In genomic region chr6:125236341-125236740, GRCm38 (mm10) we compare ENCODE assay signal across 31 mouse cellular contexts. TPM values are rescaled to one million over a fixed set of nuclear protein-coding genes. Genes with fewer than 3 reads are reported as not detected.
DNase-seq lines count a peak whose midpoint lies in the region; ATAC-seq and TF ChIP-seq lines count a peak whose summit lies in the region.
"Had no signal": no experiment of that assay in that cellular context is flagged by ENCODE, and none has a peak within 500 bp of the region (broad histone marks: within the 10 kb centered on the region; RNA-seq: fewer than 3 reads in every experiment).

No protein-coding gene starts in this region.

- no peak overlapping the region for H3K9ac ChIP-seq in heart, embryonic 15.5 days
- no peak overlapping the region for H3K9ac ChIP-seq in heart, adult 2 months (ENCODE audit: low read depth, low read length)
- H3K9ac ChIP-seq: intestine, embryonic 15.5 days; liver, postnatal 0 days had no signal

- no peaks in the 10 kb centered on the region for H3K27me3 ChIP-seq in heart, embryonic 15.5 days
- H3K27me3 ChIP-seq in heart, adult 2 months (ENCODE audit: control insufficient read depth, insufficient read depth, low read length): no peaks in the 10 kb centered on the region
- no peaks in the 10 kb centered on the region for H3K27me3 ChIP-seq in megakaryocyte, embryonic 14.5 days (replicated peaks)
- H3K27me3 ChIP-seq in small intestine, adult 2 months (ENCODE audit: control insufficient read depth, insufficient read depth, low read length): no peaks in the 10 kb centered on the region
- H3K27me3 ChIP-seq: CH12.LX; embryonic facial prominence, embryonic 12.5 days; intestine, embryonic 15.5 days; Patski had no signal

- TF ChIP-seq POLR2A in heart, adult 2 months (IDR thresholded peaks at IDR 0.05; ENCODE audit: insufficient read depth, low read depth, low read length): no peak
- no peak for TF ChIP-seq POLR2A in bone marrow, adult 2 months (IDR thresholded peaks at IDR 0.05; ENCODE audit: borderline replicate concordance, control insufficient read depth, low read depth, low read length)
- TF ChIP-seq POLR2A in small intestine, adult 2 months (IDR thresholded peaks at IDR 0.05; ENCODE audit: low read depth, low read length): no peak

- TF ChIP-seq CTCF in heart, adult 2 months (IDR thresholded peaks at IDR 0.05): no peak
- TF ChIP-seq CTCF in bone marrow, adult 2 months (IDR thresholded peaks at IDR 0.05; ENCODE audit: control insufficient read depth, insufficient read depth, low read length): no peak
- TF ChIP-seq CTCF in small intestine, adult 2 months (IDR thresholded peaks at IDR 0.05; ENCODE audit: extremely low read depth, insufficient read length, insufficient replicate concordance, low read depth, low read length): no peak

- no peaks in the 10 kb centered on the region for H3K36me3 ChIP-seq in heart, embryonic 15.5 days
- H3K36me3 ChIP-seq in heart, adult 2 months (ENCODE audit: control insufficient read depth, insufficient read depth, low read length): no peaks in the 10 kb centered on the region; the same call in 1 of the 2 replicates
- H3K36me3 ChIP-seq in megakaryocyte, embryonic 14.5 days (replicated peaks; ENCODE audit: low read length): peaks cover 68% of the 10 kb centered on the region
- H3K36me3 ChIP-seq in small intestine, adult 2 months (ENCODE audit: control insufficient read depth, insufficient read depth, low read length): no peaks in the 10 kb centered on the region
- H3K36me3 ChIP-seq: embryonic facial prominence, embryonic 12.5 days; hindbrain, embryonic 10.5 days; intestine, embryonic 15.5 days had no signal

- peaks cover 29% of the 10 kb centered on the region for H3K4me1 ChIP-seq in heart, embryonic 15.5 days (replicated peaks)
- H3K4me1 ChIP-seq in heart, adult 2 months (ENCODE audit: control insufficient read depth, insufficient read depth, low read length): peaks cover 11% of the 10 kb centered on the region
- H3K4me1 ChIP-seq in megakaryocyte, embryonic 14.5 days: peaks cover 84% of the 10 kb centered on the region
- H3K4me1 ChIP-seq in bone marrow, adult 2 months (ENCODE audit: control insufficient read depth, insufficient read depth, low read length): peaks cover 5% of the 10 kb centered on the region
- peaks cover 16% of the 10 kb centered on the region; the same call in 1 of the 2 replicates for H3K4me1 ChIP-seq in small intestine, adult 2 months (ENCODE audit: control insufficient read depth, insufficient read depth, insufficient read length, low read length)

- intact Hi-C loops in heart, adult 2 months (cut with DNase I): no loop called here

- WGBS in heart, embryonic 15.5 days: 66% methylated on average over 6 of the region's 6 CpGs
- 93% methylated on average over 6 of the region's 6 CpGs for WGBS in heart, adult 2 months
- WGBS in bone marrow, adult 2 months: 25% methylated on average over 6 of the region's 6 CpGs
- 78% methylated on average over 6 of the region's 6 CpGs for WGBS in small intestine, adult 2 months

- no peak overlapping the region for H3K27ac ChIP-seq in heart, embryonic 15.5 days
- no peak overlapping the region for H3K27ac ChIP-seq in heart, adult 2 months
- peak overlapping the region; percentile 18; the same call in 1 of the 2 replicates for H3K27ac ChIP-seq in bone marrow, adult 2 months (ENCODE audit: control insufficient read depth, insufficient read depth, low read depth, low read length, poor library complexity)
- H3K27ac ChIP-seq in small intestine, adult 2 months (ENCODE audit: insufficient read depth, low read depth, low read length): 0 out of 2 replicates have a peak overlapping the region, but pooled peaks have one; percentile 14
- H3K27ac ChIP-seq: embryonic facial prominence, embryonic 12.5 days; intestine, embryonic 15.5 days; left cerebral cortex, adult 2 months had no signal

- no peaks in the 10 kb centered on the region for H3K9me3 ChIP-seq in heart, embryonic 15.5 days (replicated peaks)
- H3K9me3 ChIP-seq in megakaryocyte, embryonic 14.5 days: 0 out of 2 replicates have a peak, but pooled peaks cover 3% of the 10 kb centered on the region
- H3K9me3 ChIP-seq: embryonic facial prominence, embryonic 12.5 days; G1E; hindbrain, embryonic 10.5 days; intestine, embryonic 15.5 days had no signal

- no peak overlapping the region for H3K4me2 ChIP-seq in heart, embryonic 15.5 days
- H3K4me2 ChIP-seq: embryonic facial prominence, embryonic 12.5 days; intestine, embryonic 15.5 days had no signal

- TF ChIP-seq EP300 in heart, adult 2 months (IDR thresholded peaks at IDR 0.05; ENCODE audit: insufficient read depth, low read depth, low read length): no peak

- peak overlapping the region; percentile 22; the same call in 1 of the 2 replicates for H3K4me3 ChIP-seq in heart, embryonic 15.5 days
- no peak overlapping the region for H3K4me3 ChIP-seq in heart, adult 2 months
- peak overlapping the region; percentile 17 for H3K4me3 ChIP-seq in megakaryocyte, embryonic 14.5 days (replicated peaks)
- peak overlapping the region; percentile 31 for H3K4me3 ChIP-seq in bone marrow, adult 2 months (replicated peaks; ENCODE audit: control insufficient read depth, low read depth, low read length)
- H3K4me3 ChIP-seq in small intestine, adult 2 months (ENCODE audit: low read depth, low read length): peak overlapping the region; percentile 32
- H3K4me3 ChIP-seq: embryonic facial prominence, embryonic 12.5 days; erythroblast, embryonic 14.5 days; hindbrain, embryonic 10.5 days; intestine, embryonic 15.5 days; left cerebral cortex, adult 2 months had no signal

- no peak for ATAC-seq in heart, embryonic 15.5 days (replicated peaks; ENCODE audit: insufficient number of reproducible peaks, insufficient read depth, low FRiP score, low read depth)
- ATAC-seq in megakaryocyte, adult 5-6 weeks (ENCODE audit: poor library complexity, severe bottlenecking): no peak
- ATAC-seq: forebrain, embryonic 16.5 days; hindbrain, embryonic 16.5 days; intestine, embryonic 15.5 days; liver, postnatal 0 days; midbrain, embryonic 16.5 days; Patski had no signal

- DNase-seq in heart, adult 2 months: no peak
- no peak for DNase-seq in urinary bladder, adult 2 months (ENCODE audit: low spot score)
- no peak for DNase-seq in cerebellum, postnatal 14 days
- DNase-seq: adrenal gland, postnatal 36 days; cerebellum, adult 11 months; cerebellum, adult 9-11 months; gastrocnemius, postnatal 10 days; heart, adult 18-20 months; kidney, adult 8-10 months; kidney, postnatal 10 days; liver, postnatal 0 days; lung, postnatal 10 days had no signal

- no peaks in the 10 kb centered on the region for H3K79me2 ChIP-seq in heart, adult 2 months (replicated peaks; ENCODE audit: control insufficient read depth, insufficient read depth, low read length)

RNA-seq across cellular contexts. Expression of gene Cd27, which starts 0.5 kb away (rescaled TPM):
- polyA plus RNA-seq in heart, embryonic 15.5 days (2015; fragmentation: Nextera tagmentation; extraction: Ambion mirVana): 2.0 and 10.1 TPM in 2 replicates
- total RNA-seq in heart, adult 2 months (2021): under 1 TPM; 0.41 to 0.42 TPM
- polyA plus RNA-seq in heart, adult 2 months (2012; rRNA removed): 0.67 and 2.2 TPM in 2 replicates
- 1.3 TPM in 1 of 2 replicates, not detected in the other for polyA plus RNA-seq in megakaryocyte, embryonic 14.5 days (2012; ENCODE audit: insufficient read depth, low replicate concordance)
- total RNA-seq in megakaryocyte, adult 5-6 weeks (2015): 3.2 and 5.9 TPM in 2 replicates
- 3.5 and 3.6 TPM in 2 replicates for total RNA-seq in megakaryocyte, adult 5-6 weeks (2017)
- 7.0 and 10.7 TPM in 2 replicates for polyA plus RNA-seq in bone marrow, adult 2 months (2011; ENCODE audit: insufficient read depth, insufficient read length, low replicate concordance, missing spikeins)
- 3.5 and 7.9 TPM in 2 replicates for polyA plus RNA-seq in small intestine, adult 2 months (2012; rRNA removed)
- polyA plus RNA-seq in urinary bladder, adult 2 months (2012; rRNA removed): 0.59 and 0.83 TPM in 2 replicates
- total RNA-seq: CH12.LX; layer of hippocampus, postnatal 10 days; left cerebral cortex, adult 2 months; left cerebral cortex, postnatal 36 days had no signal
- polyA plus RNA-seq: cortical plate, adult 2 months; G1E had no signal

RNA-seq across cellular contexts. Expression of gene Tapbpl, which starts 4.7 kb away (rescaled TPM):
- 3.9 and 8.2 TPM in 2 replicates for polyA plus RNA-seq in heart, embryonic 15.5 days (2015; fragmentation: Nextera tagmentation; extraction: Ambion mirVana)
- 1 to 10 TPM; 4.1 to 6.6 TPM for total RNA-seq in heart, adult 2 months (2021)
- polyA plus RNA-seq in heart, adult 2 months (2012; rRNA removed): 7.4 and 7.6 TPM in 2 replicates
- polyA plus RNA-seq in megakaryocyte, embryonic 14.5 days (2012; ENCODE audit: insufficient read depth, low replicate concordance): 4.5 and 6.0 TPM in 2 replicates
- 6.6 and 8.8 TPM in 2 replicates for total RNA-seq in megakaryocyte, adult 5-6 weeks (2015)
- 19.2 and 21.2 TPM in 2 replicates for total RNA-seq in megakaryocyte, adult 5-6 weeks (2017)
- 4.1 and 6.2 TPM in 2 replicates for polyA plus RNA-seq in bone marrow, adult 2 months (2011; ENCODE audit: insufficient read depth, insufficient read length, low replicate concordance, missing spikeins)
- 25.3 and 45.1 TPM in 2 replicates for polyA plus RNA-seq in small intestine, adult 2 months (2012; rRNA removed)
- 16.6 and 19.7 TPM in 2 replicates for polyA plus RNA-seq in urinary bladder, adult 2 months (2012; rRNA removed)

RNA-seq across cellular contexts. Expression of gene Vamp1, which starts 21.0 kb away (rescaled TPM):
- 5.3 and 6.7 TPM in 2 replicates for polyA plus RNA-seq in heart, embryonic 15.5 days (2015; fragmentation: Nextera tagmentation; extraction: Ambion mirVana)
- 1 to 10 TPM; 4.9 to 5.3 TPM for total RNA-seq in heart, adult 2 months (2021)
- polyA plus RNA-seq in heart, adult 2 months (2012; rRNA removed): 14.1 and 20.4 TPM in 2 replicates
- 1.4 and 1.9 TPM in 2 replicates for polyA plus RNA-seq in megakaryocyte, embryonic 14.5 days (2012; ENCODE audit: insufficient read depth, low replicate concordance)
- 12.6 and 13.9 TPM in 2 replicates for total RNA-seq in megakaryocyte, adult 5-6 weeks (2015)
- 7.9 and 8.9 TPM in 2 replicates for total RNA-seq in megakaryocyte, adult 5-6 weeks (2017)
- 11.3 and 32.6 TPM in 2 replicates for polyA plus RNA-seq in bone marrow, adult 2 months (2011; ENCODE audit: insufficient read depth, insufficient read length, low replicate concordance, missing spikeins)
- 5.0 and 7.7 TPM in 2 replicates for polyA plus RNA-seq in small intestine, adult 2 months (2012; rRNA removed)
- polyA plus RNA-seq in urinary bladder, adult 2 months (2012; rRNA removed): 29.0 and 37.2 TPM in 2 replicates

RNA-seq across cellular contexts. Expression of gene Mrpl51, which starts 44.7 kb away (rescaled TPM):
- 233 and 272 TPM in 2 replicates for polyA plus RNA-seq in heart, embryonic 15.5 days (2015; fragmentation: Nextera tagmentation; extraction: Ambion mirVana)
- 100 to 1,000 TPM; 303 to 343 TPM for total RNA-seq in heart, adult 2 months (2021)
- 166 and 170 TPM in 2 replicates for polyA plus RNA-seq in heart, adult 2 months (2012; rRNA removed)
- 68.3 and 124 TPM in 2 replicates for polyA plus RNA-seq in megakaryocyte, embryonic 14.5 days (2012; ENCODE audit: insufficient read depth, low replicate concordance)
- 91.9 and 106 TPM in 2 replicates for total RNA-seq in megakaryocyte, adult 5-6 weeks (2015)
- total RNA-seq in megakaryocyte, adult 5-6 weeks (2017): 72.8 and 81.9 TPM in 2 replicates
- polyA plus RNA-seq in bone marrow, adult 2 months (2011; ENCODE audit: insufficient read depth, insufficient read length, low replicate concordance, missing spikeins): 153 and 193 TPM in 2 replicates
- polyA plus RNA-seq in small intestine, adult 2 months (2012; rRNA removed): 41.6 and 62.7 TPM in 2 replicates
- polyA plus RNA-seq in urinary bladder, adult 2 months (2012; rRNA removed): 69.8 and 72.9 TPM in 2 replicates

RNA-seq across cellular contexts. Expression of gene Ncapd2, which starts 44.8 kb away (rescaled TPM):
- 66.1 and 93.1 TPM in 2 replicates for polyA plus RNA-seq in heart, embryonic 15.5 days (2015; fragmentation: Nextera tagmentation; extraction: Ambion mirVana)
- total RNA-seq in heart, adult 2 months (2021): 10 to 100 TPM; 17.6 TPM
- 34.0 and 40.2 TPM in 2 replicates for polyA plus RNA-seq in heart, adult 2 months (2012; rRNA removed)
- polyA plus RNA-seq in megakaryocyte, embryonic 14.5 days (2012; ENCODE audit: insufficient read depth, low replicate concordance): 92.0 and 141 TPM in 2 replicates
- 195 and 225 TPM in 2 replicates for total RNA-seq in megakaryocyte, adult 5-6 weeks (2015)
- 181 and 231 TPM in 2 replicates for total RNA-seq in megakaryocyte, adult 5-6 weeks (2017)
- polyA plus RNA-seq in bone marrow, adult 2 months (2011; ENCODE audit: insufficient read depth, insufficient read length, low replicate concordance, missing spikeins): 314 and 361 TPM in 2 replicates
- polyA plus RNA-seq in small intestine, adult 2 months (2012; rRNA removed): 24.3 and 53.4 TPM in 2 replicates
- polyA plus RNA-seq in urinary bladder, adult 2 months (2012; rRNA removed): 17.3 and 24.3 TPM in 2 replicates

Comparison
In these comparisons a context has a peak if more than half of its experiments do, and no peak if none do; other contexts are left out.
1. H3K27ac ChIP-seq: peak in bone marrow, adult 2 months (single experiment) and small intestine, adult 2 months (single experiment); none in heart, embryonic 15.5 days (single experiment) and heart, adult 2 months (single experiment).